Mouse (Mus musculus): Measurements from ENCODE around the gene Abhd13. TPM values are rescaled to one million over a fixed set of nuclear protein-coding genes. Genes with fewer than 3 reads are reported as not detected.
A peak's percentile ranks its signal among the peaks of the same experiment; 100 is the strongest.

Gene Abhd13
- total RNA-seq (2014; fragmentation: Nextera tagmentation): 8.7 and 11.1 TPM in 2 replicates
- total RNA-seq (2017): 14.5 and 14.8 TPM in 2 replicates

- ATAC-seq (replicated peaks; ENCODE audit: poor library complexity, severe bottlenecking): peak; percentile 75
Measured at GRCm38 (mm10) chr8:9977573-9978314, at the start of gene Abhd13, which contains the start of gene Lig4. Gene Abhd13 (plus strand): TSS chr8:9977707. Gene Lig4 (minus strand): TSS chr8:9977686.

GRCm38 (mm10) chr8:9929746-9930445 lies 47.6 kb upstream of the Abhd13 start:
- ATAC-seq (replicated peaks; ENCODE audit: poor library complexity, severe bottlenecking): no peak

- no peak for ATAC-seq (replicated peaks; ENCODE audit: poor library complexity, severe bottlenecking)
Measured at GRCm38 (mm10) chr8:9932711-9933110, 44.8 kb upstream of the Abhd13 start.

GRCm38 (mm10) chr8:9934891-9935565 lies 42.5 kb upstream of the Abhd13 start:
- ATAC-seq (replicated peaks; ENCODE audit: poor library complexity, severe bottlenecking): peak; percentile 65

GRCm38 (mm10) chr8:9935574-9935973 lies 41.9 kb upstream of the Abhd13 start:
- ATAC-seq (replicated peaks; ENCODE audit: poor library complexity, severe bottlenecking): no peak

GRCm38 (mm10) chr8:9949134-9949890 lies 28.2 kb upstream of the Abhd13 start:
- ATAC-seq (replicated peaks; ENCODE audit: poor library complexity, severe bottlenecking): no peak

- ATAC-seq (replicated peaks; ENCODE audit: poor library complexity, severe bottlenecking): no peak
Measured at GRCm38 (mm10) chr8:9958338-9958737, 19.2 kb upstream of the Abhd13 start.

GRCm38 (mm10) chr8:9959919-9960318 lies 17.6 kb upstream of the Abhd13 start:
- ATAC-seq (replicated peaks; ENCODE audit: poor library complexity, severe bottlenecking): no peak

GRCm38 (mm10) chr8:9971866-9972265 lies 5.6 kb upstream of the Abhd13 start:
- ATAC-seq (replicated peaks; ENCODE audit: poor library complexity, severe bottlenecking): no peak

- ATAC-seq (replicated peaks; ENCODE audit: poor library complexity, severe bottlenecking): no peak
Measured at GRCm38 (mm10) chr8:9975276-9975675, 2.2 kb upstream of the Abhd13 start.

- ATAC-seq (replicated peaks; ENCODE audit: poor library complexity, severe bottlenecking): peak; percentile 82
Measured at GRCm38 (mm10) chr8:9975898-9976611, 1.5 kb upstream of the Abhd13 start.

- no peak for ATAC-seq (replicated peaks; ENCODE audit: poor library complexity, severe bottlenecking)
Measured at GRCm38 (mm10) chr8:9977016-9977415, 491 bp upstream of the Abhd13 start.

GRCm38 (mm10) chr8:9978475-9979230 lies 1.1 kb downstream of the Abhd13 start:
- ATAC-seq (replicated peaks; ENCODE audit: poor library complexity, severe bottlenecking): no peak

- ATAC-seq (replicated peaks; ENCODE audit: poor library complexity, severe bottlenecking): no peak
Measured at GRCm38 (mm10) chr8:9979746-9980145, 2.2 kb downstream of the Abhd13 start.

GRCm38 (mm10) chr8:9980188-9980587 lies 2.7 kb downstream of the Abhd13 start:
- no peak for ATAC-seq (replicated peaks; ENCODE audit: poor library complexity, severe bottlenecking)

- no peak for ATAC-seq (replicated peaks; ENCODE audit: poor library complexity, severe bottlenecking)
Measured at GRCm38 (mm10) chr8:10004115-10004514, 26.6 kb downstream of the Abhd13 start.

- peak; percentile 81 for ATAC-seq (replicated peaks; ENCODE audit: poor library complexity, severe bottlenecking)
Measured at GRCm38 (mm10) chr8:10006156-10006985, 28.9 kb downstream of the Abhd13 start, which contains the start of gene Tnfsf13b. Gene Tnfsf13b (plus strand): TSS chr8:10006467.

All from granulocyte monocyte progenitor cell, adult 5-6 weeks (primary cell).